Mouse (Mus musculus) neural tube, embryonic 13.5 days (tissue): ENCODE results near the gene Tmem132c. TPM values are rescaled to one million over a fixed set of nuclear protein-coding genes. Genes with fewer than 3 reads are reported as not detected.
"Not testable (repeated sequence)": the region's sequence is repeated elsewhere in the genome, so short reads cannot be mapped to it uniquely, and the experiment has no call there.

Experiments used
- ATAC-seq: fragments of 200-750 bp; cut with Nextera tagmentation; 2 replicates; pipeline ENCODE4 v1.8.0; 2017; ENCODE audit warnings: low read depth, mild to moderate bottlenecking, moderate TSS enrichment, moderate library complexity
- H3K27ac ChIP-seq: fragments of 300-500 bp; sonication (generic); replicated peaks from 2 replicates; pipeline ENCODE4 v1.5.1; 2015; ENCODE audit warnings: moderate library complexity, mild to moderate bottlenecking, inconsistent platforms
- H3K27me3 ChIP-seq: fragments of 300-500 bp; sonication (generic); 2 replicates; pipeline ENCODE4 v1.6.1; 2015; ENCODE audit warnings: mild to moderate bottlenecking, inconsistent platforms
- H3K36me3 ChIP-seq: fragments of 300-500 bp; sonication (generic); 2 replicates; pipeline ENCODE4 v1.6.1; 2015; ENCODE audit warnings: mild to moderate bottlenecking, inconsistent platforms
- H3K4me1 ChIP-seq: fragments of 300-500 bp; sonication (generic); replicated peaks from 2 replicates; pipeline ENCODE4 v1.6.1; 2015; ENCODE audit warnings: inconsistent platforms
- H3K4me2 ChIP-seq: fragments of 300-500 bp; sonication (generic); 2 replicates; pipeline ENCODE4 v1.6.1; 2015; ENCODE audit warnings: inconsistent platforms, mild to moderate bottlenecking, moderate library complexity
- H3K4me3 ChIP-seq: fragments of 300-500 bp; sonication (generic); 2 replicates; pipeline ENCODE4 v1.5.1; 2015; ENCODE audit warnings: mild to moderate bottlenecking, inconsistent platforms
- H3K9ac ChIP-seq: fragments of 300-500 bp; sonication (generic); 2 replicates; pipeline ENCODE4 v1.6.1; 2015; ENCODE audit warnings: moderate library complexity, mild to moderate bottlenecking, inconsistent platforms
- H3K9me3 ChIP-seq: fragments of 300-500 bp; sonication (generic); 2 replicates; pipeline ENCODE4 v1.6.1; 2016; ENCODE audit warnings: inconsistent platforms
- WGBS: fragments of 180-500 bp; shearing (Covaris S2); methylation state at CpG from one replicate; pipeline ENCODE4 v1.1.7; 2015; 5-methylcytosine and 5-hydroxymethylcytosine counted together
- polyA plus RNA-seq: library from polyadenylated mRNA; unstranded; fragments of >200 nt; fragmentation: Nextera tagmentation; extraction: Ambion mirVana; gene quantifications from 2 replicates; pipeline ENCODE4 v1.2.1, GENCODE M21; 2015

The Tmem132c gene
- polyA plus RNA-seq, 1 experiment from 2014 or later: 13.5 TPM

GRCm38 (mm10) chr5:127349221-127350065 is 107.8 kb downstream of the Tmem132c start:
- Histone ChIP-seq H3K4me1 (peaks cover 40% of the 10 kb centered on the region), H3K36me3 (no peaks in the 10 kb centered on the region), H3K9me3 (no peaks in the 10 kb centered on the region), H3K27ac (no peak overlapping the region), H3K4me2 (no peak overlapping the region), H3K27me3 (no peaks in the 10 kb centered on the region), H3K4me3 (no peak overlapping the region), H3K9ac (no peak overlapping the region)
- 65% methylated on average over 9 of the region's 9 CpGs for WGBS
- no peak for ATAC-seq

- no peak for ATAC-seq
- Histone ChIP-seq H3K4me1 (peaks cover 29% of the 10 kb centered on the region), H3K9ac (no peak overlapping the region), H3K4me2 (no peak overlapping the region), H3K36me3 (no peaks in the 10 kb centered on the region), H3K4me3 (no peak overlapping the region), H3K9me3 (no peaks in the 10 kb centered on the region), H3K27me3 (no peaks in the 10 kb centered on the region), H3K27ac (no peak overlapping the region)
- WGBS: 81% methylated on average over 2 of the region's 2 CpGs
Measured at GRCm38 (mm10) chr5:127353002-127353401, 111.4 kb downstream of the Tmem132c start.

- Histone ChIP-seq H3K27ac (no peak overlapping the region), H3K9me3 (no peaks in the 10 kb centered on the region), H3K36me3 (peaks cover 10% of the 10 kb centered on the region; the same call in 1 of the 2 replicates), H3K27me3 (no peaks in the 10 kb centered on the region), H3K4me2 (no peak overlapping the region), H3K4me1 (peaks cover 12% of the 10 kb centered on the region; the same call in 1 of the 2 replicates), H3K4me3 (no peak overlapping the region), H3K9ac (no peak overlapping the region)
- ATAC-seq: no peak
- WGBS: 41% methylated on average over 8 of the region's 8 CpGs
Measured at GRCm38 (mm10) chr5:127355836-127356235, 114.2 kb downstream of the Tmem132c start.

- peaks cover 10% of the 10 kb centered on the region; the same call in 1 of the 2 replicates for H3K36me3 ChIP-seq
- not testable (repeated sequence) for H3K4me1 ChIP-seq, H3K27ac ChIP-seq, H3K9me3 ChIP-seq, H3K4me2 ChIP-seq, H3K4me3 ChIP-seq, H3K27me3 ChIP-seq, H3K9ac ChIP-seq, ATAC-seq
- 85% methylated on average over 4 of the region's 4 CpGs for WGBS
Measured at GRCm38 (mm10) chr5:127357878-127358277, 116.3 kb downstream of the Tmem132c start.

- ATAC-seq: no peak
- H3K27me3 ChIP-seq: no peaks in the 10 kb centered on the region
- no peak overlapping the region for H3K4me2 ChIP-seq
- 59% methylated on average over 8 of the region's 8 CpGs for WGBS
- no peak overlapping the region for H3K4me3 ChIP-seq
- H3K9me3 ChIP-seq: 0 out of 2 replicates have a peak, but pooled peaks cover 6% of the 10 kb centered on the region
- peaks cover 10% of the 10 kb centered on the region; the same call in 1 of the 2 replicates for H3K36me3 ChIP-seq
- no peaks in the 10 kb centered on the region for H3K4me1 ChIP-seq
- H3K27ac ChIP-seq: no peak overlapping the region
- H3K9ac ChIP-seq: no peak overlapping the region
Measured at GRCm38 (mm10) chr5:127361145-127361544, 119.5 kb downstream of the Tmem132c start.

GRCm38 (mm10) chr5:127365061-127365460 is 123.5 kb downstream of the Tmem132c start:
- no peak for ATAC-seq
- Histone ChIP-seq H3K4me1 (peaks cover 6% of the 10 kb centered on the region), H3K9me3 (0 out of 2 replicates have a peak, but pooled peaks cover 7% of the 10 kb centered on the region), H3K36me3 (0 out of 2 replicates have a peak, but pooled peaks cover 2% of the 10 kb centered on the region), H3K27me3 (no peaks in the 10 kb centered on the region), H3K27ac (no peak overlapping the region), H3K4me2 (no peak overlapping the region), H3K4me3 (no peak overlapping the region), H3K9ac (no peak overlapping the region)
- WGBS: 37% methylated on average over 1 of the region's 1 CpGs

- Histone ChIP-seq H3K27ac (no peak overlapping the region), H3K9me3 (0 out of 2 replicates have a peak, but pooled peaks cover 7% of the 10 kb centered on the region), H3K9ac (no peak overlapping the region), H3K4me2 (no peak overlapping the region), H3K4me3 (no peak overlapping the region), H3K4me1 (peaks cover 13% of the 10 kb centered on the region), H3K27me3 (no peaks in the 10 kb centered on the region), H3K36me3 (no peaks in the 10 kb centered on the region)
- 85% methylated on average over 3 of the region's 3 CpGs for WGBS
- ATAC-seq: no peak
Measured at GRCm38 (mm10) chr5:127368191-127368590, 126.6 kb downstream of the Tmem132c start.

- Histone ChIP-seq H3K27ac (no peak overlapping the region), H3K27me3 (no peaks in the 10 kb centered on the region), H3K4me3 (no peak overlapping the region), H3K4me1 (peaks cover 13% of the 10 kb centered on the region), H3K4me2 (no peak overlapping the region), H3K9ac (no peak overlapping the region), H3K9me3 (0 out of 2 replicates have a peak, but pooled peaks cover 7% of the 10 kb centered on the region), H3K36me3 (no peaks in the 10 kb centered on the region)
- 70% methylated on average over 7 of the region's 7 CpGs for WGBS
- no peak for ATAC-seq
Measured at GRCm38 (mm10) chr5:127369812-127370211, 128.2 kb downstream of the Tmem132c start.

GRCm38 (mm10) chr5:127370503-127370902 is 128.9 kb downstream of the Tmem132c start:
- no peak overlapping the region for H3K4me3 ChIP-seq
- 0 out of 2 replicates have a peak, but pooled peaks cover 7% of the 10 kb centered on the region for H3K9me3 ChIP-seq
- H3K27ac ChIP-seq: 0 out of 2 replicates have a peak overlapping the region, but pooled peaks have one; percentile 42
- ATAC-seq: peak; percentile 59; the same call in 1 of the 2 replicates
- H3K27me3 ChIP-seq: no peaks in the 10 kb centered on the region
- no peak overlapping the region for H3K4me2 ChIP-seq
- no peak overlapping the region for H3K9ac ChIP-seq
- WGBS: 17% methylated on average over 3 of the region's 3 CpGs
- no peaks in the 10 kb centered on the region for H3K36me3 ChIP-seq
- H3K4me1 ChIP-seq: peaks cover 13% of the 10 kb centered on the region

GRCm38 (mm10) chr5:127374251-127374650 is 132.6 kb downstream of the Tmem132c start:
- Histone ChIP-seq H3K4me2 (no peak overlapping the region), H3K9ac (no peak overlapping the region), H3K9me3 (no peaks in the 10 kb centered on the region), H3K36me3 (no peaks in the 10 kb centered on the region), H3K27me3 (no peaks in the 10 kb centered on the region), H3K4me1 (peaks cover 17% of the 10 kb centered on the region), H3K27ac (no peak overlapping the region), H3K4me3 (no peak overlapping the region)
- no peak for ATAC-seq
- 75% methylated on average over 9 of the region's 9 CpGs for WGBS

- 88% methylated on average over 3 of the region's 3 CpGs for WGBS
- H3K4me1 ChIP-seq: peaks cover 5% of the 10 kb centered on the region; the same call in 1 of the 2 replicates
- no peak overlapping the region for H3K4me2 ChIP-seq
- ATAC-seq: no peak
- no peak overlapping the region for H3K27ac ChIP-seq
- H3K9me3 ChIP-seq: no peaks in the 10 kb centered on the region
- no peaks in the 10 kb centered on the region for H3K27me3 ChIP-seq
- H3K4me3 ChIP-seq: no peak overlapping the region
- no peaks in the 10 kb centered on the region for H3K36me3 ChIP-seq
- H3K9ac ChIP-seq: no peak overlapping the region
Measured at GRCm38 (mm10) chr5:127375654-127376053, 134.0 kb downstream of the Tmem132c start.

- Histone ChIP-seq H3K9ac (no peak overlapping the region), H3K9me3 (no peaks in the 10 kb centered on the region), H3K27ac (no peak overlapping the region), H3K27me3 (no peaks in the 10 kb centered on the region), H3K36me3 (no peaks in the 10 kb centered on the region), H3K4me1 (peaks cover 23% of the 10 kb centered on the region), H3K4me3 (no peak overlapping the region), H3K4me2 (no peak overlapping the region)
- no peak for ATAC-seq
- WGBS: 42% methylated on average over 5 of the region's 5 CpGs
Measured at GRCm38 (mm10) chr5:127378521-127378920, 136.9 kb downstream of the Tmem132c start.
